Mouse (Mus musculus) stomach, embryonic 16.5 days (tissue): ENCODE measurements around the gene Trmu. TPM values are rescaled to one million over a fixed set of nuclear protein-coding genes. Genes with fewer than 3 reads are reported as not detected.
"Not testable (repeated sequence)": the region's sequence is repeated elsewhere in the genome, so short reads cannot be mapped to it uniquely, and the experiment has no call there.

Experiments
- ATAC-seq: fragments of 200-750 bp; cut with Nextera tagmentation; 2 replicates; pipeline ENCODE4 v1.8.0; 2017; ENCODE audit warnings: moderate number of reproducible peaks, moderate TSS enrichment; ENCODE audit not compliant: insufficient read depth, low FRiP score
- H3K27ac ChIP-seq: fragments of 300-500 bp; sonication (generic); 2 replicates; pipeline ENCODE4 v1.5.1; 2014; ENCODE audit warnings: low read length
- H3K27me3 ChIP-seq: fragments of 300-500 bp; sonication (generic); 2 replicates; pipeline ENCODE4 v1.6.1; 2014; ENCODE audit warnings: low read length, control low read depth, mixed read lengths; ENCODE audit not compliant: control insufficient read depth, insufficient read depth
- H3K36me3 ChIP-seq: fragments of 300-500 bp; sonication (generic); 2 replicates; pipeline ENCODE4 v1.6.1; 2014; ENCODE audit warnings: low read length; ENCODE audit not compliant: control insufficient read depth, insufficient read depth
- H3K4me1 ChIP-seq: fragments of 300-500 bp; sonication (generic); 2 replicates; pipeline ENCODE4 v1.6.1; 2014; ENCODE audit warnings: low read length, control low read depth, mixed read lengths; ENCODE audit not compliant: control insufficient read depth, insufficient read depth
- H3K4me2 ChIP-seq: fragments of 300-500 bp; sonication (generic); 2 replicates; pipeline ENCODE4 v1.6.1; 2014; ENCODE audit warnings: low read depth, low read length, mixed read lengths
- H3K4me3 ChIP-seq: fragments of 300-500 bp; sonication (generic); replicated peaks from 2 replicates; pipeline ENCODE4 v1.5.1; 2014; ENCODE audit warnings: mild to moderate bottlenecking, low read length
- H3K9ac ChIP-seq: fragments of 300-500 bp; sonication (generic); 2 replicates; pipeline ENCODE4 v1.6.1; 2014; ENCODE audit warnings: low read length
- H3K9me3 ChIP-seq: fragments of 300-500 bp; sonication (generic); replicated peaks from 2 replicates; pipeline ENCODE4 v1.6.1; 2016; ENCODE audit warnings: low read length, control low read depth; ENCODE audit not compliant: control insufficient read depth
- WGBS: fragments of 180-500 bp; shearing (Covaris S2); extraction: QIAGEN DNeasy Blood & Tissue Kit; methylation state at CpG from one replicate; pipeline ENCODE4 v1.1.7; 2014; 5-methylcytosine and 5-hydroxymethylcytosine counted together
- polyA plus RNA-seq: library from polyadenylated mRNA; unstranded; fragments of >200 nt; fragmentation: Nextera tagmentation; extraction: Ambion mirVana; gene quantifications from 2 replicates; pipeline ENCODE4 v1.2.1, GENCODE M21; 2015

Gene Trmu
- polyA plus RNA-seq, 1 experiment from 2014 or later = 42.9 TPM

DNA sequence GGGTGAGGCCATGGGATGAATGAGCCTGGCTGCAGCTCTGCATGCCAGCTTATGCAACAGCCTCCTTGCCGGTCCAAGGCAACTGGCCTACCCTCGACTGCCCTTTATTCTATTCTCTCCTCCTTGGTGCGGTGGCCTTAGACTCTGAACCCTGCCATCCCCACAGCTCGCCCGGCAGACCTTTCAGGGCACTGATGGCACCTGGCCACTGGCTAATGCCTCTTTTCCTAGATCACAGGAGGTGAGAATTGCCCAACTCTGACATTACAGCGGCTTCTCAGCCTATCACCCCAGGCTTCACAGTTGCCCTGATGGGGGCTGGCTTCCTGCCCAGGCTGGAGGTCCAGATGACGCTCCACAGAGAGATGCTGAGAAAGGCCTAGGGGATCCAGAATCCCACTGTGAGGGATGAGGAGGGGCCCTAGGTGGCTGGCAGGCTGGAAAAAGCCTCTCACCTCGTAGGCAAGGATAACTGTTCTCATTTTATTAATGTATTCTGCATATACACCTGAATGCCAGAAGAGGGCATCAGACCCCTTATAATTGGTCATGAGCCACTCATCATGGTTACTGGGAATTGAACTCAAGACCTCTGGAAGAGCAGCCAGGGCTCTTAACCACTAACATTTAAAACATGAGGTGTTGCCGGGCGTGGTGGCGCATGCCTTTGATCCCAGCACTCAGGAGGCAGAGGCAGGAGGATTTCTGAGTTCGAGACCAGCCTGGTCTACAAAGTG, 27.3 kb upstream of the Trmu start:
- Histone ChIP-seq H3K36me3 (no peaks in the 10 kb centered on the region), H3K4me1 (no peaks in the 10 kb centered on the region), H3K9ac (no peak overlapping the region), H3K27ac (no peak overlapping the region), H3K4me2 (no peak overlapping the region), H3K27me3 (no peaks in the 10 kb centered on the region), H3K4me3 (no peak overlapping the region), H3K9me3 (no peaks in the 10 kb centered on the region)
- 80% methylated on average over 12 of the region's 12 CpGs for WGBS
- ATAC-seq = no peak

DNA sequence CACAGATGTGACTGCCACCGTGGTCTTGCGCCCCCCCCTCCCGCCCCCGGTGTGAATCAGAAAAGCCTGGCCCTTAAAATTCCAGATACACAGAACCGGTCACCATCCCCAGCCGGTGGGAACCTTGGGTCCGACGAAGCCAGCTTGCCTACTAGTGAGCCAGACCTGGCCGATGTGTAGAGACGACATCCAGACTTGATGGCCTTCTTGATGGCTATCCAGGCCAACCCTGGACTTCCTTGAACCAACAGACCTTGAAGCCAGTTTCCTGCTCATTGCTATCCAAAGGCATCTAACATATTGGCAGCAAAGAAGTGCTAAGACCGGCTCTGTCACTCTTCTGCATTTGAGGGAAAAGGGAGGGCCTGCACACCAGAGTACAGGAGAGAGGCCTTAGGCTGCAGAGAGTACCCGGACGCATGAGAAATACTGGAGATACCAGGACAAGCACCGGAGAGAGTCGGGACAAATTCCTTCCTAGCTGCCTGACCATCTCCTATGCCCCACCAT, 20.1 kb upstream of the Trmu start:
- peak; percentile 26; the same call in 1 of the 2 replicates for ATAC-seq

DNA sequence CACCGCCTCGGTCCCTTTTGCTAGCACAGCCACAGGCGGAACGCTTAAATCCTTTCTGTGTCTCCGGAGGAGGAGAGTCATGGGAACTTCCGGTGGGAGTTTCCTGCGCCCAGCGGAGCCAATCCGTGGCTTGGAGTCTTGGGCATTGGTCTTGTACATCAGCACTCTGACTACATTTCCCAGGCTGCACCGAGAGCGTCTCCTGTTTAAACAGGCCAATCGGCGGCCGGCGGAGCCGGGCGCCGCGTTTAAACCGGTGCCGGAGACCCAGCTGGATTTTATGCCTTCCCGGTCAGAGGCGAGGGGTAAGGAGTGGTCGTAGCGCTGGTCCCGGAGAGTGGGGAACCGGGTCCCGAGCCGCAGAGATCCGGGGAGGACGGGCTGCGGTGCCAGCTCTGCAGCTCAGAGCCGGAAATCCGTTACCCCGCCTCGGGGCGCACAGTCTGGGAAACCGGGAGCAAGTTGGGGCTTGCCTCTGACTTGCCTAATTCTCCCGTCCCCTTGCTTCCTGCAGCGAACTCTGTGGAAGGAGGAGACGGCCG, 19.6 kb upstream of the Trmu start, which contains the start of gene Gtse1:
TSS of gene Gtse1 (plus strand) at position 256 of the 542 bp plus-strand sequence.
- Histone ChIP-seq H3K4me1 (peaks cover 13% of the 10 kb centered on the region), H3K4me3 (peak within 1 kb of the TSS; percentile 77), H3K36me3 (no peaks in the 10 kb centered on the region), H3K9me3 (no peaks in the 10 kb centered on the region), H3K9ac (peak within 1 kb of the TSS; percentile 79), H3K27ac (peak within 1 kb of the TSS; percentile 59), H3K4me2 (peak within 1 kb of the TSS; percentile 77), H3K27me3 (no peaks in the 10 kb centered on the region)
- under 1% methylated on average over 42 of the region's 42 CpGs for WGBS
- peak; percentile 99 for ATAC-seq

More for the DNA sequence above, 20.1 kb upstream of the Trmu start:
- Histone ChIP-seq H3K4me3 (peak overlapping the region; percentile 77), H3K4me2 (peak overlapping the region; percentile 77), H3K36me3 (no peaks in the 10 kb centered on the region), H3K27ac (peak overlapping the region; percentile 55), H3K4me1 (peaks cover 13% of the 10 kb centered on the region), H3K27me3 (no peaks in the 10 kb centered on the region), H3K9ac (peak overlapping the region; percentile 79), H3K9me3 (no peaks in the 10 kb centered on the region)
- 13% methylated on average over 15 of the region's 15 CpGs for WGBS

DNA sequence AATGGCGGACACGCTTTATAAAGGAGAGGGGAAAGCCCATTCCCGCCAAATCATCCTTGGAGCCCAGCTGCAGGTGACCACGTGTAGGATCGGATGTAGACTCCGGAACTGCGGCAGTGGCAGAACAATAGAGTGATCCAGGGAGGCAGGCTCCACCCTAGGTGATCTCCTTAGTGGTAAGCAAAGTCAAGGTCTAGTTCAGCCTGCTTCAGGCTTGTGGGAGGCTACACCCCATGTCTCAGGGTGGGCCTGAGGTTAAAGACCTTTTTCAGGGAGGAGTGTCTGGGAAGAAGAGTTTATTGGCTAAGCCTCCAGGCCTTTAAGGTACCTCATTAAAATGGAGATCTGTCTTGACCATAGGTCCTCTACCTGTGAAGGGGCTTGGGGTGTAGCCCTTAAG, 13.2 kb upstream of the Trmu start:
- not testable (repeated sequence) for H3K36me3 ChIP-seq, H3K27ac ChIP-seq, H3K27me3 ChIP-seq, H3K4me1 ChIP-seq, H3K4me2 ChIP-seq, H3K9ac ChIP-seq, H3K9me3 ChIP-seq, H3K4me3 ChIP-seq, ATAC-seq
- WGBS = 93% methylated on average over 7 of the region's 7 CpGs

DNA sequence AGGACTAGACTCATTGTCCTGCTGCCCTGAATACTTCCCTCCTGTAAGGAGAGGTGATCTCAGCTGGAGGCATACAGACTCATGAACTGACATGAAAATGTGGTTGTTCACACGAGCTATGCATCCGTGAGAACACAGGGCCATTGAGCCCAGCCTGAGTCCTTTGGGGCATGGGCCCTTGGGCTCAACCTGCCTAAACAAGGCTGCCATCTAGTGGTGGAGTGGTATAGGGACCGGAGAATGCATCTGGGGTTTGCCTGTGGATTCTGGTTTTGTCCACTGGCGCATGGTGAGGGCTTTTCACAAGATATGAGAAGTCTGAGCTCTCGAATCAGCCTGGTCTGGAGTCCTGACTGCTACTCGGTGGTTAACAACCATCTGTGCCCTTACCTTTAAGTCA, 11.4 kb upstream of the Trmu start:
- Histone ChIP-seq H3K9me3 (no peaks in the 10 kb centered on the region), H3K9ac (no peak overlapping the region), H3K4me2 (no peak overlapping the region), H3K36me3 (peaks cover 10% of the 10 kb centered on the region; the same call in 1 of the 2 replicates), H3K27ac (no peak overlapping the region), H3K4me1 (no peaks in the 10 kb centered on the region), H3K27me3 (no peaks in the 10 kb centered on the region), H3K4me3 (no peak overlapping the region)
- ATAC-seq = peak; percentile 44; the same call in 1 of the 2 replicates
- 48% methylated on average over 6 of the region's 6 CpGs for WGBS

DNA sequence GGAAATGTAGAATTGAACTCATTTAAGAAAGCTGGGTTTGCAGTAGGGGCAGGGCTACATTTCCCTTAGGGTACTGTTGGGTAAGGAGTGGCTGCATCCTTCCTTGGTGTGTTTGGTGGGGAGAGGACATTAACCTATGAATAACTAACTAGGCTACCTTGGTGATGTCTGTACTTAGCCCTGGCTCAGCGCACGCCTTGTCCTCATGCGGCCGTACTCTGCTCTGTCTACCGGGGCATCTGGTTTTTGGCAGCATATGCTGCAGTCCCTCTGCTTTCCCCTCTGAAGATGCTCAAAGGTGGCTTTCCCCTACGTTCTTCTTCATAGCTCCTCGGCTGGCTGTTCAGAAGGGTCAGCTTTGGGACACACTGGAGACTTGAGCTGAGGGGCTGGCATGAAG, 1.8 kb upstream of the Trmu start:
- no peak overlapping the region for H3K27ac ChIP-seq
- no peak overlapping the region for H3K4me2 ChIP-seq
- no peaks in the 10 kb centered on the region for H3K27me3 ChIP-seq
- ATAC-seq = no peak
- H3K9me3 ChIP-seq = no peaks in the 10 kb centered on the region
- H3K4me1 ChIP-seq = peaks cover 6% of the 10 kb centered on the region
- H3K9ac ChIP-seq = no peak overlapping the region
- 95% methylated on average over 7 of the region's 7 CpGs for WGBS
- H3K36me3 ChIP-seq = peaks cover 5% of the 10 kb centered on the region; the same call in 1 of the 2 replicates
- no peak overlapping the region for H3K4me3 ChIP-seq

DNA sequence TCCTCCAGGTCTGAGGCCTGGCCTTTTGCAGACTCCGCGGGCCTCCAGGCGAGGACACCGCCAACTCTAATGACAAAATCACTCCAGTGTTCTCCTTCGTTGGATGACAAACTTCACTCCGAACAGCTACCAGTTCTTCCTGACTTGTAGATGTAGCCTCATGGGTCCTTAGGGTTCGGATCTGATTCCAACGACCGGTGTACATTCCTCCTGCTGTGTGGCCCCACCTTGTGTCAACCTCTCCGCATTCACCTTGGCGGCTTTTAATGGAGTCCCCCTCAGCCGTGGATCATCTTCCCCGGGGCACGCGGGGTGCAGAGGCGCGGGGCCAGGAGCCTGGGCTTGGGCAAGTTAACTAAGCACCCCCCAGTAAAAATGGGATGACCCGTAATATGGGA, 385 bp downstream of the Trmu start:
- no peaks in the 10 kb centered on the region for H3K9me3 ChIP-seq
- H3K4me1 ChIP-seq = peaks cover 6% of the 10 kb centered on the region
- H3K27ac ChIP-seq = peak overlapping the region; percentile 88
- no peaks in the 10 kb centered on the region for H3K27me3 ChIP-seq
- H3K4me3 ChIP-seq = peak overlapping the region; percentile 82
- peaks cover 4% of the 10 kb centered on the region; the same call in 1 of the 2 replicates for H3K36me3 ChIP-seq
- WGBS = under 1% methylated on average over 18 of the region's 18 CpGs
- H3K9ac ChIP-seq = peak overlapping the region; percentile 92
- ATAC-seq = peak; percentile 34; the same call in 1 of the 2 replicates
- H3K4me2 ChIP-seq = peak overlapping the region; percentile 82

DNA sequence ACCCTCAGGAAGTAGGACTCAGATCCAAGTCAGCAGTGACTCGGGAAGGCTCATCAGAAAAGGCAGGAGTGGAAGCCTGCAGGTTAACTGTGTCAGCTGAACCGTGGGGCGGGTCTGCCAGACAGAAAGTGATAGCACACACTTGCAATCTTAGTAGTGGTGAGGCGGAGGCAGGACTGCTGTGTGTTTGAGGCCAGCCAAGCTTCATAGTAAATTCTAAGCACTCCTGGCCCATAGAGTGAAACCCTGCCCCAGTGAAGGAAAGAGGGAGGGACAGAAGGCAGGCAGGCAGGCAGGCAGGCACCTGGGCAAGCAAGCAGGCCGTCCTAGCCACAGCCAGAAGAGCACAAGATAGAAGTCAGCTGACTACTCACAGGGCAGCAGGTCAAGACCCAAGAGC, 6.5 kb downstream of the Trmu start:
- Histone ChIP-seq H3K9ac (no peak overlapping the region), H3K27ac (no peak overlapping the region), H3K27me3 (no peaks in the 10 kb centered on the region), H3K4me2 (no peak overlapping the region), H3K9me3 (no peaks in the 10 kb centered on the region), H3K4me3 (no peak overlapping the region), H3K4me1 (no peaks in the 10 kb centered on the region), H3K36me3 (peaks cover 19% of the 10 kb centered on the region)
- ATAC-seq = no peak
- WGBS = 85% methylated on average over 5 of the region's 5 CpGs

DNA sequence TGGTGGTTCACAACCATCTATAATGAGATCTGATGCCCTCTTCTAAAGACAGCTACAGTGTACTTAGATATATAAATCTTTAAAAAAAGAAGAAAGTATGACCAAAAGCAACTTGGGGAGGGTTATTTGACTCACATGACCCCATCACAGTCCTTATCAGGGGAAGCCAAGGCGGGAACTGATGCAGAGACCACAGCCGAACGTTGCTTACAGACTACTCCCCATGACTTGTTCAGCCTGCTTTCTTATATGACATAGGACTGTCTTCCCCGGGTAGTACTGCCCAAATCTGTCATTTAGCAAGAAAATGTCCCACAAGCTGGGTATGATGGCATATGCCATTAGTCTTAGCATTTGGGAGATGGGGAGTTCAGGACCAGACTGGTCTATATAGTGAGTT, 10.1 kb downstream of the Trmu start:
- no peak overlapping the region for H3K4me3 ChIP-seq
- no peaks in the 10 kb centered on the region for H3K4me1 ChIP-seq
- H3K9ac ChIP-seq = no peak overlapping the region
- 83% methylated on average over 4 of the region's 4 CpGs for WGBS
- ATAC-seq = no peak
- no peaks in the 10 kb centered on the region for H3K9me3 ChIP-seq
- H3K4me2 ChIP-seq = no peak overlapping the region
- H3K27ac ChIP-seq = no peak overlapping the region
- no peaks in the 10 kb centered on the region for H3K27me3 ChIP-seq
- peaks cover 19% of the 10 kb centered on the region; the same call in 1 of the 2 replicates for H3K36me3 ChIP-seq
